ENCODE assay signal across 18 mouse cellular contexts in genomic region chr2:115921687-115922086, GRCm38 (mm10).
DNase-seq lines count a peak whose midpoint lies in the region; ATAC-seq and TF ChIP-seq lines count a peak whose summit lies in the region.
"Had no signal": no experiment of that assay in that cellular context is flagged by ENCODE, and none has a peak within 500 bp of the region (broad histone marks: within the 10 kb centered on the region; RNA-seq: fewer than 3 reads in every experiment).

No protein-coding gene starts in this region.

- TF ChIP-seq EP300 in lung, postnatal 0 days (IDR thresholded peaks at IDR 0.05) = no peak
- no peak for TF ChIP-seq EP300 in stomach, postnatal 0 days (optimal IDR thresholded peaks at IDR 0.05)

- no peak for ATAC-seq in heart, embryonic 15.5 days (replicated peaks; ENCODE audit: insufficient number of reproducible peaks, insufficient read depth, low FRiP score, low read depth)
- no peak for ATAC-seq in heart, embryonic 11.5 days (replicated peaks; ENCODE audit: insufficient number of reproducible peaks, low FRiP score, low TSS enrichment)
- ATAC-seq in lung, postnatal 0 days = no peak
- ATAC-seq in hindbrain, embryonic 13.5 days (ENCODE audit: low FRiP score) = no peak
- ATAC-seq in stomach, postnatal 0 days (ENCODE audit: low FRiP score, low TSS enrichment) = no peak

- no peak overlapping the region for H3K4me2 ChIP-seq in heart, embryonic 15.5 days
- no peak overlapping the region for H3K4me2 ChIP-seq in heart, embryonic 11.5 days
- H3K4me2 ChIP-seq in lung, postnatal 0 days (replicated peaks; ENCODE audit: low read depth, low read length) = no peak overlapping the region
- H3K4me2 ChIP-seq in hindbrain, embryonic 13.5 days = no peak overlapping the region
- no peak overlapping the region for H3K4me2 ChIP-seq in stomach, postnatal 0 days (replicated peaks; ENCODE audit: low read depth)
- H3K4me2 ChIP-seq: neural tube, embryonic 13.5 days had no signal

- WGBS in heart, embryonic 15.5 days = 42% methylated on average over 9 of the region's 9 CpGs
- 46% methylated on average over 9 of the region's 9 CpGs for whole genome bisulfite sequencing in heart, embryonic 11.5 days (ENCODE audit: insufficient replicate concordance)
- WGBS in lung, postnatal 0 days = 40% methylated on average over 9 of the region's 9 CpGs
- 84% methylated on average over 9 of the region's 9 CpGs for WGBS in hindbrain, embryonic 13.5 days
- 57% methylated on average over 9 of the region's 9 CpGs for WGBS in stomach, postnatal 0 days

- no peak overlapping the region for H3K4me3 ChIP-seq in heart, embryonic 15.5 days
- H3K4me3 ChIP-seq in heart, embryonic 11.5 days (ENCODE audit: low read depth, low read length) = no peak overlapping the region
- H3K4me3 ChIP-seq in lung, postnatal 0 days (ENCODE audit: low read depth, low read length) = no peak overlapping the region
- H3K4me3 ChIP-seq in hindbrain, embryonic 13.5 days = no peak overlapping the region
- no peak overlapping the region for H3K4me3 ChIP-seq in stomach, postnatal 0 days (ENCODE audit: low read depth, low read length)
- H3K4me3 ChIP-seq: midbrain, embryonic 10.5 days; neural tube, embryonic 13.5 days had no signal

- no peak for DNase-seq in lung, postnatal 0 days (ENCODE audit: low spot score)
- no peak for DNase-seq in lung, adult 18-20 months
- peak; percentile 26 for DNase-seq in stomach, postnatal 0 days (ENCODE audit: low spot score)
- DNase-seq in frontal cortex, adult 2 months (ENCODE audit: extremely low spot score in 1 of 2, low spot score in 1 of 2) = no peak
- DNase-seq: cerebellum, adult 9-11 months; embryo, embryonic 11 days; gastrocnemius, postnatal 14 days; heart, postnatal 10 days; kidney, adult 11 months; kidney, postnatal 36 days; layer of hippocampus, adult 9-11 months; lung, postnatal 36 days; thymus, postnatal 36 days had no signal

- no peaks in the 10 kb centered on the region for H3K9me3 ChIP-seq in heart, embryonic 15.5 days (replicated peaks)
- H3K9me3 ChIP-seq in heart, embryonic 11.5 days (replicated peaks; ENCODE audit: control insufficient read depth, low read length) = no peaks in the 10 kb centered on the region
- no peaks in the 10 kb centered on the region for H3K9me3 ChIP-seq in lung, postnatal 0 days (ENCODE audit: low read length)
- no peaks in the 10 kb centered on the region for H3K9me3 ChIP-seq in hindbrain, embryonic 13.5 days
- H3K9me3 ChIP-seq in stomach, postnatal 0 days (ENCODE audit: control insufficient read depth, low read length) = no peaks in the 10 kb centered on the region
- H3K9me3 ChIP-seq: midbrain, embryonic 10.5 days; neural tube, embryonic 13.5 days had no signal

- no peak overlapping the region for H3K9ac ChIP-seq in heart, embryonic 15.5 days
- no peak overlapping the region for H3K9ac ChIP-seq in heart, embryonic 11.5 days (ENCODE audit: low read depth, low read length)
- H3K9ac ChIP-seq in lung, postnatal 0 days (replicated peaks; ENCODE audit: low read depth) = no peak overlapping the region
- no peak overlapping the region for H3K9ac ChIP-seq in hindbrain, embryonic 13.5 days
- no peak overlapping the region for H3K9ac ChIP-seq in stomach, postnatal 0 days (ENCODE audit: low read length)
- H3K9ac ChIP-seq: neural tube, embryonic 13.5 days had no signal

- TF ChIP-seq CTCF in lung, postnatal 0 days (IDR thresholded peaks at IDR 0.05) = peak; percentile 27
- peak; percentile 46 for TF ChIP-seq CTCF in stomach, postnatal 0 days (IDR thresholded peaks at IDR 0.05; ENCODE audit: low read depth)

- peak overlapping the region; percentile 27 for H3K27ac ChIP-seq in heart, embryonic 15.5 days
- H3K27ac ChIP-seq in heart, embryonic 11.5 days (ENCODE audit: low read depth, low read length) = no peak overlapping the region
- no peak overlapping the region for H3K27ac ChIP-seq in lung, postnatal 0 days (ENCODE audit: low read length)
- H3K27ac ChIP-seq in hindbrain, embryonic 13.5 days = peak overlapping the region; percentile 78
- no peak overlapping the region for H3K27ac ChIP-seq in stomach, postnatal 0 days (replicated peaks)
- H3K27ac ChIP-seq: midbrain, embryonic 10.5 days had no signal

- no peaks in the 10 kb centered on the region for H3K27me3 ChIP-seq in heart, embryonic 15.5 days
- H3K27me3 ChIP-seq in heart, embryonic 11.5 days (ENCODE audit: control insufficient read depth, insufficient read depth, low read length) = no peaks in the 10 kb centered on the region
- H3K27me3 ChIP-seq in lung, postnatal 0 days (replicated peaks; ENCODE audit: insufficient read depth, low read length) = no peaks in the 10 kb centered on the region
- H3K27me3 ChIP-seq in hindbrain, embryonic 13.5 days = no peaks in the 10 kb centered on the region
- no peaks in the 10 kb centered on the region for H3K27me3 ChIP-seq in stomach, postnatal 0 days (ENCODE audit: control insufficient read depth, insufficient read depth, low read length)
- H3K27me3 ChIP-seq: neural tube, embryonic 13.5 days had no signal

- no peaks in the 10 kb centered on the region for H3K36me3 ChIP-seq in heart, embryonic 15.5 days
- H3K36me3 ChIP-seq in heart, embryonic 11.5 days (ENCODE audit: control insufficient read depth, insufficient read depth, low read length) = no peaks in the 10 kb centered on the region
- no peaks in the 10 kb centered on the region for H3K36me3 ChIP-seq in lung, postnatal 0 days (ENCODE audit: insufficient read depth, low read length)
- H3K36me3 ChIP-seq in hindbrain, embryonic 13.5 days = 0 out of 2 replicates have a peak, but pooled peaks cover 12% of the 10 kb centered on the region
- H3K36me3 ChIP-seq in stomach, postnatal 0 days (ENCODE audit: control insufficient read depth, insufficient read depth, low read length) = no peaks in the 10 kb centered on the region
- H3K36me3 ChIP-seq: neural tube, embryonic 13.5 days had no signal

- peaks cover 53% of the 10 kb centered on the region for H3K4me1 ChIP-seq in heart, embryonic 15.5 days (replicated peaks)
- peaks cover 22% of the 10 kb centered on the region for H3K4me1 ChIP-seq in heart, embryonic 11.5 days (ENCODE audit: control insufficient read depth, insufficient read depth, low read length)
- H3K4me1 ChIP-seq in lung, postnatal 0 days (ENCODE audit: insufficient read depth, low read depth, low read length) = no peaks in the 10 kb centered on the region; the same call in 1 of the 2 replicates
- peaks cover 54% of the 10 kb centered on the region for H3K4me1 ChIP-seq in hindbrain, embryonic 13.5 days (replicated peaks)
- H3K4me1 ChIP-seq in stomach, postnatal 0 days (replicated peaks; ENCODE audit: control insufficient read depth, insufficient read depth) = no peaks in the 10 kb centered on the region
- H3K4me1 ChIP-seq: midbrain, embryonic 10.5 days had no signal

Comparison
In these comparisons a context has a peak if more than half of its experiments do, and no peak if none do; other contexts are left out.
1. H3K27ac ChIP-seq: peak in heart, embryonic 15.5 days (single experiment) and hindbrain, embryonic 13.5 days (single experiment); none in heart, embryonic 11.5 days (single experiment), lung, postnatal 0 days (single experiment) and stomach, postnatal 0 days (single experiment).